In the genomic region with DNA sequence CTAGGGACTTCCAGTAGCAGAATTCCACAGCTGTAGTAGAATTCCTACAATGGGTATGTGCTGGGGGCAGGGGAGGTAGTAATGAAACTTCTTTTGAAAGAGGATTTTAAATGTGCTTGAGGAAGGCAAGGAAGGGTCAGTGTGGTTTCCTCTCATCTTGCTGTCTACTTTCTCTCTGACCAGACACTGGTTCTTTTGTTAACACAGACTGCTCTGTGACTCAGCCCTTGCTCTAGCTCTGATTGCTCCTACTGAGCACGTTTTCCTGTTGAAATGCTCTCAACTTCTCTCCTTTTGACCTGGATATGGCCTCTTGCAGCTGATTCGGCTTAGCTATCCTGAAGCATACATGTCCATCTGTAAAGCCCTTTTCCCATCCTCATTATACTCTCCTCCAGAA, we compare ENCODE assay signal across 29 mouse cellular contexts. TPM values are rescaled to one million over a fixed set of nuclear protein-coding genes. Genes with fewer than 3 reads are reported as not detected.
DNase-seq lines count a peak whose midpoint lies in the region; ATAC-seq and TF ChIP-seq lines count a peak whose summit lies in the region.
"Had no signal": no experiment of that assay in that cellular context is flagged by ENCODE, and none has a peak within 500 bp of the region (broad histone marks: within the 10 kb centered on the region; RNA-seq: fewer than 3 reads in every experiment).

No protein-coding gene starts in this region.

- no peak overlapping the region for H3K27ac ChIP-seq in embryonic facial prominence, embryonic 14.5 days (replicated peaks; ENCODE audit: low read depth, low read length)
- H3K27ac ChIP-seq in embryonic facial prominence, embryonic 10.5 days (replicated peaks): no peak overlapping the region
- H3K27ac ChIP-seq in embryonic fibroblast, embryonic 13.5 days (ENCODE audit: insufficient read depth, low read length): peak overlapping the region; percentile 61
- H3K27ac ChIP-seq in liver, embryonic 12.5 days: no peak overlapping the region
- H3K27ac ChIP-seq: embryonic facial prominence, embryonic 13.5 days; forebrain, embryonic 12.5 days; heart, embryonic 10.5 days; heart, embryonic 15.5 days; hindbrain, embryonic 10.5 days; hindbrain, embryonic 14.5 days had no signal

- H3K9me3 ChIP-seq in embryonic facial prominence, embryonic 14.5 days (ENCODE audit: control insufficient read depth, low read length): no peaks in the 10 kb centered on the region
- H3K9me3 ChIP-seq in embryonic facial prominence, embryonic 10.5 days: no peaks in the 10 kb centered on the region
- no peaks in the 10 kb centered on the region for H3K9me3 ChIP-seq in liver, embryonic 12.5 days (replicated peaks)
- H3K9me3 ChIP-seq: embryonic facial prominence, embryonic 13.5 days; forebrain, embryonic 12.5 days; G1E; heart, embryonic 10.5 days; heart, embryonic 15.5 days; hindbrain, embryonic 10.5 days had no signal

- peaks cover 2% of the 10 kb centered on the region for H3K27me3 ChIP-seq in embryonic facial prominence, embryonic 14.5 days (replicated peaks; ENCODE audit: control insufficient read depth, insufficient read depth, low read length)
- H3K27me3 ChIP-seq in embryonic facial prominence, embryonic 10.5 days (replicated peaks; ENCODE audit: low read depth, poor library complexity, severe bottlenecking): peaks cover 51% of the 10 kb centered on the region
- peaks cover 5% of the 10 kb centered on the region; the same call in 1 of the 2 replicates for H3K27me3 ChIP-seq in liver, embryonic 12.5 days (replicated peaks)
- H3K27me3 ChIP-seq: heart, embryonic 15.5 days had no signal

- no peaks in the 10 kb centered on the region for H3K4me1 ChIP-seq in embryonic facial prominence, embryonic 14.5 days (ENCODE audit: control insufficient read depth, insufficient read depth, low read length)
- H3K4me1 ChIP-seq in embryonic facial prominence, embryonic 10.5 days: 0 out of 2 replicates have a peak, but pooled peaks cover 7% of the 10 kb centered on the region
- H3K4me1 ChIP-seq in embryonic fibroblast, embryonic 13.5 days (ENCODE audit: control insufficient read depth, insufficient read depth, low read length): peaks cover 3% of the 10 kb centered on the region
- H3K4me1 ChIP-seq in liver, embryonic 12.5 days: peaks cover 23% of the 10 kb centered on the region
- H3K4me1 ChIP-seq: forebrain, embryonic 12.5 days; heart, embryonic 10.5 days; heart, embryonic 15.5 days had no signal

- ATAC-seq in embryonic facial prominence, embryonic 14.5 days (ENCODE audit: low read depth): no peak
- ATAC-seq in liver, embryonic 12.5 days: no peak
- no peak for ATAC-seq in megakaryocyte, adult 5-6 weeks (ENCODE audit: poor library complexity, severe bottlenecking)
- ATAC-seq: activated CD4-positive, CD25-positive, alpha-beta regulatory T cell, adult 4 months; CD4-positive, CD25-positive, alpha-beta regulatory T cell, adult 4 months; forebrain, embryonic 16.5 days; intestine, embryonic 16.5 days; Patski had no signal

- no peak for TF ChIP-seq CTCF in embryonic fibroblast, embryonic 13.5 days (IDR thresholded peaks at IDR 0.05; ENCODE audit: borderline replicate concordance, insufficient read depth, low read length)

- no peak overlapping the region for H3K4me2 ChIP-seq in embryonic facial prominence, embryonic 14.5 days (ENCODE audit: low read depth, low read length)
- H3K4me2 ChIP-seq in liver, embryonic 12.5 days: no peak overlapping the region
- H3K4me2 ChIP-seq: embryonic facial prominence, embryonic 13.5 days; forebrain, embryonic 12.5 days; heart, embryonic 15.5 days; hindbrain, embryonic 14.5 days had no signal

- H3K4me3 ChIP-seq in embryonic facial prominence, embryonic 14.5 days (ENCODE audit: low read depth, low read length): no peak overlapping the region
- no peak overlapping the region for H3K4me3 ChIP-seq in embryonic facial prominence, embryonic 10.5 days
- H3K4me3 ChIP-seq in embryonic fibroblast, embryonic 13.5 days (ENCODE audit: insufficient read depth, low read length): no peak overlapping the region
- no peak overlapping the region for H3K4me3 ChIP-seq in liver, embryonic 12.5 days
- H3K4me3 ChIP-seq: embryonic facial prominence, embryonic 13.5 days; forebrain, embryonic 12.5 days; heart, embryonic 10.5 days; heart, embryonic 15.5 days; hindbrain, embryonic 10.5 days had no signal

- DNase-seq in embryonic facial prominence, embryonic 14.5 days (ENCODE audit: low spot score): peak; percentile 10
- no peak for DNase-seq in embryonic facial prominence, embryonic 10.5 days (ENCODE audit: low spot score)
- DNase-seq in 3134 (ENCODE audit: extremely low read depth, insufficient read length, low spot score): peak; percentile 4
- peak; percentile 54 for DNase-seq in Muller cell, postnatal 12 days (ENCODE audit: inconsistent ontology term)
- DNase-seq in adrenal gland, postnatal 14 days: no peak
- DNase-seq: adrenal gland, postnatal 25 days; B cell, adult 2 months; cerebellum, adult 11-12 months; cerebellum, adult 9-11 months; cerebellum, postnatal 36 days; gastrocnemius, postnatal 10 days; heart, adult 18-20 months; heart, postnatal 14 days; kidney, adult 9 months had no signal

- TF ChIP-seq POLR2A in embryonic fibroblast, embryonic 13.5 days (IDR thresholded peaks at IDR 0.05; ENCODE audit: low read depth, low read length): no peak

- WGBS in embryonic facial prominence, embryonic 14.5 days: 24% methylated on average over 2 of the region's 2 CpGs
- WGBS in embryonic facial prominence, embryonic 10.5 days: 40% methylated on average over 2 of the region's 2 CpGs
- 21% methylated on average over 2 of the region's 2 CpGs for WGBS in liver, embryonic 12.5 days (ENCODE audit: insufficient replicate concordance)

- no peak overlapping the region for H3K9ac ChIP-seq in embryonic facial prominence, embryonic 14.5 days (ENCODE audit: low read depth, low read length)
- H3K9ac ChIP-seq in liver, embryonic 12.5 days: no peak overlapping the region
- H3K9ac ChIP-seq: embryonic facial prominence, embryonic 13.5 days; forebrain, embryonic 12.5 days; heart, embryonic 15.5 days; hindbrain, embryonic 14.5 days had no signal

- H3K36me3 ChIP-seq in embryonic facial prominence, embryonic 14.5 days (ENCODE audit: control insufficient read depth, insufficient read depth, low read length): no peaks in the 10 kb centered on the region
- H3K36me3 ChIP-seq in embryonic facial prominence, embryonic 10.5 days (replicated peaks): no peaks in the 10 kb centered on the region
- H3K36me3 ChIP-seq in liver, embryonic 12.5 days: no peaks in the 10 kb centered on the region
- H3K36me3 ChIP-seq: embryonic facial prominence, embryonic 13.5 days; forebrain, embryonic 12.5 days; G1E; heart, embryonic 10.5 days; heart, embryonic 15.5 days; hindbrain, embryonic 10.5 days had no signal

RNA-seq across cellular contexts. Expression of gene Sh3kbp1, which starts 45.4 kb away (rescaled TPM):
- 47.8 and 49.6 TPM in 2 replicates for polyA plus RNA-seq in embryonic facial prominence, embryonic 14.5 days (2014; fragmentation: Nextera tagmentation; extraction: Ambion mirVana)
- polyA plus RNA-seq in embryonic facial prominence, embryonic 10.5 days (2016; fragmentation: Nextera tagmentation; extraction: Ambion mirVana): 23.2 and 24.5 TPM in 2 replicates
- 119 and 181 TPM in 2 replicates for polyA plus RNA-seq in embryonic fibroblast, embryonic 13.5 days (2011; ENCODE audit: insufficient read length, low read depth, missing spikeins)
- 16.1 and 16.8 TPM in 2 replicates for polyA plus RNA-seq in liver, embryonic 12.5 days (2016; fragmentation: Nextera tagmentation; extraction: Ambion mirVana)
- total RNA-seq in adrenal gland, postnatal 14 days (2021): 52.2 and 54.6 TPM in 2 replicates
- 154 TPM in 2 replicates for total RNA-seq in megakaryocyte, adult 5-6 weeks (2015)
- total RNA-seq in megakaryocyte, adult 5-6 weeks (2017): 191 and 195 TPM in 2 replicates

Comparison
In these comparisons a context has a peak if more than half of its experiments do, and no peak if none do; other contexts are left out.
1. DNase-seq: peak in embryonic facial prominence, embryonic 14.5 days (single experiment), 3134 (single experiment) and Muller cell, postnatal 12 days (single experiment); none in embryonic facial prominence, embryonic 10.5 days (single experiment) and adrenal gland, postnatal 14 days (single experiment).